Mouse (Mus musculus): ENCODE measurements at regions not wholly inside any gene's neighbourhood (a gene's known extent, or its start where the extent isn't known, plus 50 kb on each side); places are given as distances from the start of the nearest gene placed in this dataset.

DNA sequence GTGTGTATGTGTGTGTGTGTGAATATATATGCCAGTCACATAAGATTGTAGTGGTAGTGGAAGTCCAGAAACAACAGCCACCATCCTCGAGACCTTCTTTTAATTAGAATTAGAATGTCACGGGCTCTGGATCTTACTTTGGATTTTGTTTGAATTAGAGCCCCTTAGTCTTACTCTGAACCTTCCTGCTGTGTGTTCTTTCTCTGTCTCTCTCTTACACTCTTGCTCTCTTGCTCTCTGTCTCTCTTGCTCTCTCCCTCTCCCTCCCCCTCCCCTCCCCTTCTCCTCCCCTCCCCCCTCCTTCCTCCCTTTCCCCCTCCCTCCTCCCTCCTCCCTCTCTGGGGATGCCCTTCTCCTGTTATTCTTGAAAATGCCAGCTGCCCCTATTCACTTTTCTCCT, 53.1 kb upstream of the Mdm1 start:
- Histone ChIP-seq H3K9me3 (ENCODE audit: control insufficient read depth, low read length) (no peaks in the 10 kb centered on the region), H3K27ac (replicated peaks; ENCODE audit: low read depth, low read length) (0 out of 2 replicates have a peak overlapping the region, but pooled peaks have one; percentile 74), H3K4me3 (replicated peaks; ENCODE audit: low read depth, low read length) (no peak overlapping the region), H3K4me1 (ENCODE audit: control insufficient read depth, insufficient read depth, low read length) (peaks cover 7% of the 10 kb centered on the region; the same call in 1 of the 2 replicates), H3K27me3 (ENCODE audit: control insufficient read depth, insufficient read depth, low read length) (no peaks in the 10 kb centered on the region), H3K36me3 (ENCODE audit: control insufficient read depth, insufficient read depth, low read length) (no peaks in the 10 kb centered on the region), H3K4me2 (ENCODE audit: low read length) (peak overlapping the region; percentile 49), H3K9ac (replicated peaks; ENCODE audit: low read length) (no peak overlapping the region)
- WGBS = 10% methylated on average over 2 of the region's 2 CpGs
- ATAC-seq (ENCODE audit: low FRiP score, low TSS enrichment) (no peak), DNase-seq (peak; percentile 42)

DNA sequence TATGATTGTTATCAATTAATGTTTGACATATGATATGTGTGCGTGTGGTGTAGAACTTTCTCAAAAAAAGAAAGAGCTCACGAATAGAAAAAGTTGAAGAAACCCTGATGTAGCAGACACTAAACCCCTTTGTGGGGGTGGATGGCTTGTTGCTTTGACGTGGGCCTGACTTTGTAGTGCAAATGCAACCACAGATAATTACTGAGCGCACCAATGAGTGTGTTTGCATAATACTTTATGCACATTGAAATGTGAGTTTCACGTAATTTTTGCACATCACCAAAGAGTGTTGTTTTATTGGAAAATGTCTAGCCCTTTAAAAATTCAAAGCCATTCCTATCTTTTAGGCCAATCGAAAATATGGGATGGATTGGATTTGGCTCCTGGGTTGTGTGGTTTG, 51.7 kb upstream of the Mdm1 start:
- Histone ChIP-seq H3K4me3 (replicated peaks; ENCODE audit: low read depth, low read length) (no peak overlapping the region), H3K27me3 (ENCODE audit: control insufficient read depth, insufficient read depth, low read length) (no peaks in the 10 kb centered on the region), H3K36me3 (ENCODE audit: control insufficient read depth, insufficient read depth, low read length) (no peaks in the 10 kb centered on the region), H3K27ac (replicated peaks; ENCODE audit: low read depth, low read length) (no peak overlapping the region), H3K4me2 (ENCODE audit: low read length) (no peak overlapping the region), H3K9me3 (ENCODE audit: control insufficient read depth, low read length) (no peaks in the 10 kb centered on the region), H3K4me1 (ENCODE audit: control insufficient read depth, insufficient read depth, low read length) (peaks cover 7% of the 10 kb centered on the region; the same call in 1 of the 2 replicates), H3K9ac (replicated peaks; ENCODE audit: low read length) (no peak overlapping the region)
- DNase-seq (no peak), ATAC-seq (ENCODE audit: low FRiP score, low TSS enrichment) (no peak)
- WGBS = 81% methylated on average over 6 of the region's 6 CpGs

DNA sequence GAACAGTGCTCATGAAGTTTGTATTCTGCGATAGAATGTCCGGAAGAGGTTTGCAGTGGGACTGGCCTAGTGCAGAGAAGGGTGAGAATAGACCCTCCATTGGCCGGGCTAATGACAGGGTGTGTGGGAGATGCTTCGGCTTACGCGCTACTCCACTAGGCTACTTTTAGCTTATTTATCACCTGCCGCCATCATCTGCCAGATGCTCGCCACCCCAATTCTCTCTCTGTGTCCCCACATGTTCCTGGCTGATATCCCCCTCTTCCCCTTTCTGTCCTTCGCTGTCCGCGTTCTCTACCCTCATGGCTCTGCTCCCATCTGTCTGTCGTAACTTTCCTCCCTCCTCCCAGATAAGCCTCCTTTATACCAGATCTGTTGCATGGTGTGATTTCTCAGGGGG, 50.1 kb upstream of the Mdm1 start:
- WGBS = 94% methylated on average over 12 of the region's 12 CpGs

More for the DNA sequence above, 50.1 kb upstream of the Mdm1 start:
- Histone ChIP-seq H3K27ac (replicated peaks; ENCODE audit: low read depth, low read length) (no peak overlapping the region), H3K36me3 (ENCODE audit: control insufficient read depth, insufficient read depth, low read length) (no peaks in the 10 kb centered on the region), H3K9me3 (ENCODE audit: control insufficient read depth, low read length) (no peaks in the 10 kb centered on the region), H3K27me3 (ENCODE audit: control insufficient read depth, insufficient read depth, low read length) (no peaks in the 10 kb centered on the region), H3K4me2 (ENCODE audit: low read length) (no peak overlapping the region), H3K9ac (replicated peaks; ENCODE audit: low read length) (no peak overlapping the region), H3K4me1 (ENCODE audit: control insufficient read depth, insufficient read depth, low read length) (peaks cover 7% of the 10 kb centered on the region; the same call in 1 of the 2 replicates), H3K4me3 (replicated peaks; ENCODE audit: low read depth, low read length) (no peak overlapping the region)
- ATAC-seq (ENCODE audit: low FRiP score, low TSS enrichment) (no peak), DNase-seq (no peak)

All from midbrain, embryonic 14.5 days (tissue).